Mouse (Mus musculus) stomach, postnatal 0 days (tissue): Measurements from ENCODE around the gene Cpd. TPM values are rescaled to one million over a fixed set of nuclear protein-coding genes. Genes with fewer than 3 reads are reported as not detected.

Source experiments
- ATAC-seq: fragments of 200-750 bp; cut with Nextera tagmentation; 2 replicates; pipeline ENCODE4 v1.8.0; 2017; ENCODE audit not compliant: low FRiP score, low TSS enrichment
- DNase-seq: peaks from one replicate; pipeline ENCODE4 v3.0.0-alpha.2; 2016; ENCODE audit warnings: low spot score
- H3K27ac ChIP-seq: fragments of 300-500 bp; sonication (generic); replicated peaks from 2 replicates; pipeline ENCODE4 v1.5.1; 2014; ENCODE audit warnings: mild to moderate bottlenecking, control low read depth
- H3K27me3 ChIP-seq: fragments of 300-500 bp; sonication (generic); 2 replicates; pipeline ENCODE4 v1.6.1; 2014; ENCODE audit warnings: low read length; ENCODE audit not compliant: control insufficient read depth, insufficient read depth
- H3K36me3 ChIP-seq: fragments of 300-500 bp; sonication (generic); 2 replicates; pipeline ENCODE4 v1.6.1; 2014; ENCODE audit warnings: low read length, mixed read lengths; ENCODE audit not compliant: control insufficient read depth, insufficient read depth
- H3K4me1 ChIP-seq: fragments of 300-500 bp; sonication (generic); replicated peaks from 2 replicates; pipeline ENCODE4 v1.6.1; 2014; ENCODE audit warnings: antibody characterized with exemption; ENCODE audit not compliant: control insufficient read depth, insufficient read depth
- H3K4me2 ChIP-seq: fragments of 300-500 bp; sonication (generic); replicated peaks from 2 replicates; pipeline ENCODE4 v1.6.1; 2014; ENCODE audit warnings: low read depth, mild to moderate bottlenecking, control low read depth, moderate library complexity
- H3K4me3 ChIP-seq: fragments of 300-500 bp; sonication (generic); 2 replicates; pipeline ENCODE4 v1.5.1; 2014; ENCODE audit warnings: low read depth, low read length, control low read depth
- H3K9ac ChIP-seq: fragments of 300-500 bp; sonication (generic); 2 replicates; pipeline ENCODE4 v1.6.1; 2014; ENCODE audit warnings: mild to moderate bottlenecking, low read length, control low read depth, mixed read lengths
- H3K9me3 ChIP-seq: fragments of 300-500 bp; sonication (generic); 2 replicates; pipeline ENCODE4 v1.6.1; 2016; ENCODE audit warnings: low read length; ENCODE audit not compliant: control insufficient read depth
- CTCF ChIP-seq: IDR thresholded peaks from 2 replicates; pipeline ENCODE4 v1.5.1; 2016; ENCODE audit warnings: antibody characterized with exemption, low read depth, mild to moderate bottlenecking, moderate library complexity
- EP300 ChIP-seq: optimal IDR thresholded peaks from 2 replicates; pipeline ENCODE3; 2016; ENCODE audit warnings: antibody characterized with exemption
- WGBS: fragments of 180-500 bp; shearing (Covaris S2); extraction: QIAGEN DNeasy Blood & Tissue Kit; methylation state at CpG from one replicate; pipeline ENCODE4 v1.1.7; 2014; 5-methylcytosine and 5-hydroxymethylcytosine counted together
- polyA plus RNA-seq: library from polyadenylated mRNA; unstranded; fragments of >200 nt; fragmentation: Nextera tagmentation; extraction: Ambion mirVana; gene quantifications from 2 replicates; pipeline ENCODE4 v1.2.1, GENCODE M21; 2015

Gene Cpd
- 15.9 and 16.1 TPM in 2 replicates for polyA plus RNA-seq

GRCm38 (mm10) chr11:76846878-76847222 is at the start of gene Cpd:
Cpd (minus strand) TSS chr11:76847018.
- TF ChIP-seq CTCF (peak; percentile 20), EP300 (no peak)
- peak within 1 kb of the TSS; percentile 89 for H3K27ac ChIP-seq
- DNase-seq (peak; percentile 98), ATAC-seq (peak; percentile 100)
- H3K27me3 ChIP-seq, result no peaks in the 10 kb centered on the region
- no peaks in the 10 kb centered on the region for H3K9me3 ChIP-seq
- H3K36me3 ChIP-seq, result no peaks in the 10 kb centered on the region
- H3K4me1 ChIP-seq, result no peaks in the 10 kb centered on the region
- peak within 1 kb of the TSS; percentile 92 for H3K9ac ChIP-seq
- peak within 1 kb of the TSS; percentile 93 for H3K4me2 ChIP-seq
- H3K4me3 ChIP-seq, result peak within 1 kb of the TSS; percentile 94
- WGBS, result 2% methylated on average over 21 of the region's 29 CpGs

DNA sequence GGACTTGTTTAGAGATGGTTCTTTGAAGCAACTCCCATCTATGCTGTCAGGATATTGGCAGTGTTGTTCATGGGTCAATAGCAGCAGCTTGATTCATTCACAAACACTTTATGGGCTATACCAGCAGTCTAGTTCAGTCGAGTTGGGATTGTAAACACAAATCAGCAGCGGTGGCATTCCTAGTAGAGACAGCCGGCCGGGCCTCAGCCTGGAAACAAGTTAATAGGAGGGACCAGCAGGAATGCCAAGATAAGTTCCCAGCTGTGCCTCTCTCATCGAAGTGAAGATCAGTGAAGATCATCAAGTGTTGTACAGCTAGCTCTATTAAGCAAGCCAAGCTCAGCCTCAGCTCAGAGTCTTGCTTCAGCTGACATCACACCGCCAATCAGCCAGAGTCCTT is 49.5 kb upstream of the Cpd start:
- no peak for TF ChIP-seq EP300
- no peak for TF ChIP-seq CTCF
- 30% methylated on average over 6 of the region's 6 CpGs for WGBS
- Histone ChIP-seq H3K4me2 (no peak overlapping the region), H3K4me3 (no peak overlapping the region), H3K27me3 (no peaks in the 10 kb centered on the region), H3K4me1 (peaks cover 9% of the 10 kb centered on the region; the same call in 1 of the 2 replicates), H3K9ac (no peak overlapping the region), H3K36me3 (no peaks in the 10 kb centered on the region), H3K27ac (no peak overlapping the region), H3K9me3 (no peaks in the 10 kb centered on the region)
- ATAC-seq (no peak), DNase-seq (no peak)

GRCm38 (mm10) chr11:76894240-76894639 is 47.4 kb upstream of the Cpd start:
- H3K27ac ChIP-seq, result no peak overlapping the region
- DNase-seq (peak; percentile 73), ATAC-seq (peak; percentile 65)
- no peaks in the 10 kb centered on the region for H3K9me3 ChIP-seq
- TF ChIP-seq EP300 (no peak), CTCF (peak; percentile 96)
- H3K9ac ChIP-seq, result no peak overlapping the region
- 29% methylated on average over 5 of the region's 5 CpGs for WGBS
- no peaks in the 10 kb centered on the region for H3K36me3 ChIP-seq
- H3K4me1 ChIP-seq, result peaks cover 9% of the 10 kb centered on the region; the same call in 1 of the 2 replicates
- no peak overlapping the region for H3K4me3 ChIP-seq
- no peak overlapping the region for H3K4me2 ChIP-seq
- H3K27me3 ChIP-seq, result no peaks in the 10 kb centered on the region

- DNase-seq, result no peak
- H3K4me1 ChIP-seq, result peaks cover 9% of the 10 kb centered on the region; the same call in 1 of the 2 replicates
- no peaks in the 10 kb centered on the region for H3K27me3 ChIP-seq
- H3K9ac ChIP-seq, result no peak overlapping the region
- H3K4me2 ChIP-seq, result 0 out of 2 replicates have a peak overlapping the region, but pooled peaks have one; percentile 5
- 5% methylated on average over 4 of the region's 4 CpGs for WGBS
- H3K4me3 ChIP-seq, result no peak overlapping the region
- no peak overlapping the region for H3K27ac ChIP-seq
- peak; percentile 38 for TF ChIP-seq CTCF
- no peak for TF ChIP-seq EP300
- H3K36me3 ChIP-seq, result no peaks in the 10 kb centered on the region
- ATAC-seq, result peak; percentile 24; the same call in 1 of the 2 replicates
- H3K9me3 ChIP-seq, result no peaks in the 10 kb centered on the region
Measured at GRCm38 (mm10) chr11:76893570-76893969, 46.8 kb upstream of the Cpd start.

DNA sequence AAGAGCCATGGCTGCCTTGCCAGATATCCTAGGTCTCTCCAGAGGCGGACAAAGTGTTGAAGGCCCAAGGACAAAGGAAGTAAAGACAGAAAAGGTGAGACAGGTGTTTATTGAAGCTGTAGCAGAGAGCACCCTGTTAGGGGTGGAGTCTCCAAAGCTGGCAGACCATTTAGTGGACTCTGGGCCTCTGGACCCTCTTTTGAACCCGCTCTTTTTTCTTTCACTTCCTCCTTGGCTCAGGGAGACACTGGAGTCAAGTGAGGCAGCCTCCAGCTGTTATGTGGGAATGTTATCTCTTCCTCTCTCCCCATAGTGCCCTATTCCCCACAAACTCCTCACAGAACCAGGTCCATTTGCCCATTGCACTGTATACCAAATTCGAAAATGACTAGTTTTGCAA is 46.2 kb upstream of the Cpd start:
- no peak overlapping the region for H3K9ac ChIP-seq
- no peak overlapping the region for H3K4me2 ChIP-seq
- H3K4me1 ChIP-seq, result peaks cover 5% of the 10 kb centered on the region; the same call in 1 of the 2 replicates
- no peaks in the 10 kb centered on the region for H3K36me3 ChIP-seq
- H3K27me3 ChIP-seq, result no peaks in the 10 kb centered on the region
- H3K9me3 ChIP-seq, result no peaks in the 10 kb centered on the region
- no peak for TF ChIP-seq EP300
- TF ChIP-seq CTCF, result no peak
- DNase-seq (no peak), ATAC-seq (no peak)
- H3K27ac ChIP-seq, result no peak overlapping the region; the same call in 1 of the 2 replicates
- 75% methylated on average over 3 of the region's 3 CpGs for WGBS
- no peak overlapping the region for H3K4me3 ChIP-seq

GRCm38 (mm10) chr11:76891738-76892349 is 45.0 kb upstream of the Cpd start:
- H3K4me3 ChIP-seq, result no peak overlapping the region
- H3K9ac ChIP-seq, result no peak overlapping the region
- DNase-seq (no peak), ATAC-seq (no peak)
- H3K9me3 ChIP-seq, result no peaks in the 10 kb centered on the region
- TF ChIP-seq CTCF, result no peak
- TF ChIP-seq EP300, result no peak
- H3K36me3 ChIP-seq, result no peaks in the 10 kb centered on the region
- no peak overlapping the region for H3K27ac ChIP-seq
- 76% methylated on average over 4 of the region's 4 CpGs for WGBS
- H3K27me3 ChIP-seq, result no peaks in the 10 kb centered on the region
- no peak overlapping the region for H3K4me2 ChIP-seq
- H3K4me1 ChIP-seq, result peaks cover 5% of the 10 kb centered on the region; the same call in 1 of the 2 replicates
